In the genomic region with DNA sequence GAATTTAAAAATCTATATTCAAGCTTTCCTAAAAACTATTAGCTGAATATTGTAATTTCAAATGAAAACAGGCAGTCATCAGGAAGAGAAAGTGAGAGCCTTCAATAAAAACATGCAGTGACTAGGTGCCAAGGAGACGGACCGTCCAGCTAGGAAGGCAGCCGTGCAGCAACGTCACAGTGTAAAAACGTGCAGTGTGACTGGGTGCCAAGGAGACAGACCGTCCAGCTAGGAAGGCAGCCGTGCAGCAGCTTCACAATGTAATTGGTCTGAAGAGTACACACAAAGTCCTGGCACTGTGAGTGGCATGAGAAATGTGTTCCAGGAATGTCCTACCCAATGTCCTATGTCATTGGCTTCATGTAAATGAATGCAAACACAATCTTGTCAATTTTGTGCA, we compare ENCODE assay signal across 10 mouse cellular contexts.
"Had no signal": no experiment of that assay in that cellular context is flagged by ENCODE, and none has a peak within 500 bp of the region (broad histone marks: within the 10 kb centered on the region; RNA-seq: fewer than 3 reads in every experiment).

No protein-coding gene starts in this region.

- H3K4me3 ChIP-seq: limb, embryonic 15.5 days; liver, embryonic 12.5 days; lung, embryonic 15.5 days; neural tube, embryonic 12.5 days had no signal

- DNase-seq: kidney, adult 11 months; kidney, adult 9 months; midbrain, embryonic 14.5 days; thymus, postnatal 4 days had no signal

- H3K4me1 ChIP-seq: limb, embryonic 15.5 days; liver, embryonic 12.5 days; lung, embryonic 15.5 days; neural tube, embryonic 12.5 days had no signal

- H3K9ac ChIP-seq: limb, embryonic 15.5 days; liver, embryonic 12.5 days; lung, embryonic 15.5 days; neural tube, embryonic 12.5 days had no signal

- H3K4me2 ChIP-seq: limb, embryonic 15.5 days; liver, embryonic 12.5 days; lung, embryonic 15.5 days; neural tube, embryonic 12.5 days had no signal

- H3K27me3 ChIP-seq: limb, embryonic 15.5 days; liver, embryonic 12.5 days; lung, embryonic 15.5 days; neural tube, embryonic 12.5 days had no signal

- ATAC-seq: liver, embryonic 12.5 days had no signal

- H3K27ac ChIP-seq: kidney, postnatal 0 days; limb, embryonic 15.5 days; liver, embryonic 12.5 days; lung, embryonic 15.5 days; neural tube, embryonic 12.5 days; stomach, postnatal 0 days had no signal

- H3K9me3 ChIP-seq: limb, embryonic 15.5 days; liver, embryonic 12.5 days; lung, embryonic 15.5 days; neural tube, embryonic 12.5 days had no signal
